Mouse (Mus musculus): Measurements from ENCODE around the gene Hnf1b. TPM values are rescaled to one million over a fixed set of nuclear protein-coding genes. Genes with fewer than 3 reads are reported as not detected.

Gene Hnf1b
- total RNA-seq, 2 experiments from 2014 or later = 1.5 to 2.7 TPM

GRCm38 (mm10) chr11:83852501-83853211 lies 2.8 kb downstream of the Hnf1b start:
- DNase-seq = peak; percentile 10

- DNase-seq = peak; percentile 14
These were observed 3.4 kb downstream of the Hnf1b start for GRCm38 (mm10) chr11:83853221-83853792.

- no peak for DNase-seq
These were observed 4.2 kb downstream of the Hnf1b start for GRCm38 (mm10) chr11:83854091-83854490.

- DNase-seq = no peak
These were observed 4.8 kb downstream of the Hnf1b start for GRCm38 (mm10) chr11:83854707-83855106.

- DNase-seq = no peak
These were observed 7.4 kb downstream of the Hnf1b start for GRCm38 (mm10) chr11:83857256-83857655.

GRCm38 (mm10) chr11:83865286-83865685 lies 15.4 kb downstream of the Hnf1b start:
- DNase-seq = no peak

GRCm38 (mm10) chr11:83867571-83867970 lies 17.7 kb downstream of the Hnf1b start:
- DNase-seq = no peak

- no peak for DNase-seq
These were observed 19.3 kb downstream of the Hnf1b start for GRCm38 (mm10) chr11:83869147-83869546.

- no peak for DNase-seq
These were observed 19.8 kb downstream of the Hnf1b start for GRCm38 (mm10) chr11:83869686-83870085.

- no peak for DNase-seq
These were observed 22.1 kb downstream of the Hnf1b start for GRCm38 (mm10) chr11:83871780-83872554.

- peak; percentile 46 for DNase-seq
These were observed 23.6 kb downstream of the Hnf1b start for GRCm38 (mm10) chr11:83873509-83873908.

- no peak for DNase-seq
These were observed 26.8 kb downstream of the Hnf1b start for GRCm38 (mm10) chr11:83876630-83877029.

GRCm38 (mm10) chr11:83877765-83878164 lies 27.9 kb downstream of the Hnf1b start:
- DNase-seq = peak; percentile 56

- no peak for DNase-seq
These were observed 28.6 kb downstream of the Hnf1b start for GRCm38 (mm10) chr11:83878417-83878952.

GRCm38 (mm10) chr11:83879130-83879529 lies 29.3 kb downstream of the Hnf1b start:
- DNase-seq = peak; percentile 11

- DNase-seq = no peak
These were observed 31.6 kb downstream of the Hnf1b start for GRCm38 (mm10) chr11:83881438-83881837.

GRCm38 (mm10) chr11:83882552-83882951 lies 32.7 kb downstream of the Hnf1b start:
- DNase-seq = peak; percentile 35

- DNase-seq = no peak
These were observed 33.2 kb downstream of the Hnf1b start for GRCm38 (mm10) chr11:83883074-83883473.

GRCm38 (mm10) chr11:83883812-83884211 lies 33.9 kb downstream of the Hnf1b start:
- DNase-seq = no peak

GRCm38 (mm10) chr11:83885175-83885574 lies 35.3 kb downstream of the Hnf1b start:
- no peak for DNase-seq

GRCm38 (mm10) chr11:83886746-83887145 lies 36.9 kb downstream of the Hnf1b start:
- DNase-seq = no peak

- peak; percentile 59 for DNase-seq
These were observed 41.5 kb downstream of the Hnf1b start for GRCm38 (mm10) chr11:83891366-83891765.

GRCm38 (mm10) chr11:83893325-83893724 lies 43.5 kb downstream of the Hnf1b start:
- DNase-seq = peak; percentile 75
